Mouse (Mus musculus) megakaryocyte, embryonic 14.5 days (primary cell): ENCODE data around the gene Tbcd.

Experiments used
- FLI1 ChIP-seq: IDR thresholded peaks from 2 replicates; pipeline ENCODE4 v1.6.1; 2012; ENCODE audit warnings: low read length, inconsistent platforms, mixed read lengths
- GATA1 ChIP-seq: IDR thresholded peaks from 3 replicates; pipeline ENCODE4 v1.6.1; 2012; ENCODE audit warnings: mixed read lengths, low read length, inconsistent platforms, borderline replicate concordance

DNA sequence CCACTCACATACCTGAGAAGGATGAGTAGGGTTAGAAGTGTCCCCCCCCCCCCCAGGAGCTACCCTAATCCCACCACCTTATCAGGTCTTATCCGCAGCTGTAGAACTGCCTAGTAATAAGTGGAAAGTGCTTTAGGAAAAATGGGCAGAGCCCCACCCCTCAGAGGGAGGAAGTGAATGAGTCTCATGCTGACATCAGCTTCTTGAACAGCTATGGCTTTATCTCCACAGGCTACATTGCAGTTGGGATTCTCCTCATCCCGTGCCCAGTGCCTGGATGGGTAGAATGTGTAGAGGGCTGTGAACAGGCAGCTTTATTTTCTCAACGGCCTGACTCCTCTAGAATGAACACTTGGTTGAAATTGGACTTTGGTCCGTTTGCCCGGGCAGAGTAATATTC, 95.5 kb downstream of the Tbcd start:
- TF ChIP-seq GATA1 (no peak), FLI1 (no peak)
